Mouse (Mus musculus): Measurements from ENCODE around the gene Parva. TPM values are rescaled to one million over a fixed set of nuclear protein-coding genes. Genes with fewer than 3 reads are reported as not detected.
A peak's percentile ranks its signal among the peaks of the same experiment; 100 is the strongest.

Parva gene
- polyA plus RNA-seq, 1 experiment from 2014 or later = 65.8 TPM

- 58% methylated on average over 6 of the region's 6 CpGs for WGBS
- Histone ChIP-seq H3K4me2 (ENCODE audit: low read depth, low read length) (no peak overlapping the region), H3K9ac (ENCODE audit: low read length) (no peak overlapping the region), H3K36me3 (ENCODE audit: control insufficient read depth, insufficient read depth) (peaks cover 19% of the 10 kb centered on the region), H3K27ac (ENCODE audit: low read length) (no peak overlapping the region), H3K4me1 (ENCODE audit: control insufficient read depth, insufficient read depth, low read length) (peaks cover 7% of the 10 kb centered on the region), H3K9me3 (replicated peaks; ENCODE audit: control insufficient read depth, low read length) (peaks cover 6% of the 10 kb centered on the region; the same call in 1 of the 2 replicates), H3K27me3 (ENCODE audit: control insufficient read depth, insufficient read depth, low read length) (no peaks in the 10 kb centered on the region), H3K4me3 (ENCODE audit: low read length) (no peak overlapping the region)
- ATAC-seq (replicated peaks; ENCODE audit: extremely low read depth, insufficient read depth, low FRiP score) = no peak
Measured at GRCm38 (mm10) chr7:112582882-112583405, 155.6 kb downstream of the Parva start.

- no peak overlapping the region for H3K4me2 ChIP-seq (ENCODE audit: low read depth, low read length)
- H3K9ac ChIP-seq (ENCODE audit: low read length) = no peak overlapping the region
- ATAC-seq (replicated peaks; ENCODE audit: extremely low read depth, insufficient read depth, low FRiP score) = no peak
- 43% methylated on average over 1 of the region's 1 CpGs for WGBS
- H3K27me3 ChIP-seq (ENCODE audit: control insufficient read depth, insufficient read depth, low read length) = no peaks in the 10 kb centered on the region
- peaks cover 6% of the 10 kb centered on the region; the same call in 1 of the 2 replicates for H3K9me3 ChIP-seq (replicated peaks; ENCODE audit: control insufficient read depth, low read length)
- no peak overlapping the region for H3K27ac ChIP-seq (ENCODE audit: low read length)
- H3K4me3 ChIP-seq (ENCODE audit: low read length) = no peak overlapping the region
- H3K4me1 ChIP-seq (ENCODE audit: control insufficient read depth, insufficient read depth, low read length) = peaks cover 7% of the 10 kb centered on the region
- peaks cover 17% of the 10 kb centered on the region for H3K36me3 ChIP-seq (ENCODE audit: control insufficient read depth, insufficient read depth)
Measured at GRCm38 (mm10) chr7:112587449-112587848, 160.1 kb downstream of the Parva start.

DNA sequence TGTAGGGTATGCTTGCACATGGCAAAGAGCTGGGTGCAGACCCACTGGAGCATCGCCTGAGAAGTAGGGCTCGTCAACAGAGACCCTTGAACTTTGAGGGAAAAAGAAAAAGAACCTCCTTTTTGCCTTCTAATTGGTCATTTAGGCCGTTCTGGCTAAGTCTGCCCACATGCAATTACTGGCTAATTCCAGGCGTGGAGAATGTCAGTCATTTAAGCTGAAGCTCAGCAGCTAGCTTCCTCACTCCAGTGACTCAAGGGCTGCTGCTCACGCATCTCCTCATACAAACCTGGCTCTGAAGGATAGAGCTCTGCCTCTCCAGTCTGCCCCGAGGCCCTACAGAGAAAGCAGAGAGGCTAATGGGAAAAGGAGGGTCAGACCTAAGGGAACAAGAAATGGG lies 162.2 kb downstream of the Parva start:
- no peak overlapping the region for H3K4me2 ChIP-seq (ENCODE audit: low read depth, low read length)
- ATAC-seq (replicated peaks; ENCODE audit: extremely low read depth, insufficient read depth, low FRiP score) = no peak
- no peak overlapping the region for H3K27ac ChIP-seq (ENCODE audit: low read length)
- 87% methylated on average over 6 of the region's 6 CpGs for WGBS
- no peaks in the 10 kb centered on the region for H3K27me3 ChIP-seq (ENCODE audit: control insufficient read depth, insufficient read depth, low read length)
- no peaks in the 10 kb centered on the region for H3K4me1 ChIP-seq (ENCODE audit: control insufficient read depth, insufficient read depth, low read length)
- H3K9ac ChIP-seq (ENCODE audit: low read length) = no peak overlapping the region
- H3K36me3 ChIP-seq (ENCODE audit: control insufficient read depth, insufficient read depth) = peaks cover 13% of the 10 kb centered on the region; the same call in 1 of the 2 replicates
- H3K4me3 ChIP-seq (ENCODE audit: low read length) = no peak overlapping the region
- H3K9me3 ChIP-seq (replicated peaks; ENCODE audit: control insufficient read depth, low read length) = peaks cover 6% of the 10 kb centered on the region; the same call in 1 of the 2 replicates

DNA sequence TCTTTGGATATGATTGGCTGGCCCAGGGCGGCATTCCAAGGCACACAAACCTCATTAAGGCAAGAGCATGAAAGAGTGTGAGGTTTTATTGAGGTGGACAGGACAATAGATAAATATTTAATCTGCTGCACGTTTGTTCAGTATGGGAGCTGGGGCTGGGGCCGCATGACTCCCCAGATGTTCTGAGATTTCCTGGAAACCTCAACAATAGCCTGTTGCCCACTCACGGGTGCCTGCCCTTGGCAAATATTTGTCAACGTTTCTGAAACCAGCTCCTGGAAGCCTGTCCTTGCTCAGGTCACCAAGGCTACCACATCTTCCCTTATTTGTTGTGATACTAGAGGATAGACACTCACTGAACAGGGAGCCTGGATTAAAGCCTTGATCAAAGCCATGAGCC lies 166.3 kb downstream of the Parva start:
- no peaks in the 10 kb centered on the region for H3K27me3 ChIP-seq (ENCODE audit: control insufficient read depth, insufficient read depth, low read length)
- no peaks in the 10 kb centered on the region for H3K9me3 ChIP-seq (replicated peaks; ENCODE audit: control insufficient read depth, low read length)
- peaks cover 3% of the 10 kb centered on the region; the same call in 1 of the 2 replicates for H3K36me3 ChIP-seq (ENCODE audit: control insufficient read depth, insufficient read depth)
- no peak overlapping the region for H3K27ac ChIP-seq (ENCODE audit: low read length)
- 54% methylated on average over 5 of the region's 5 CpGs for WGBS
- no peak for ATAC-seq (replicated peaks; ENCODE audit: extremely low read depth, insufficient read depth, low FRiP score)
- H3K4me1 ChIP-seq (ENCODE audit: control insufficient read depth, insufficient read depth, low read length) = peaks cover 11% of the 10 kb centered on the region
- H3K4me3 ChIP-seq (ENCODE audit: low read length) = no peak overlapping the region
- no peak overlapping the region for H3K4me2 ChIP-seq (ENCODE audit: low read depth, low read length)
- H3K9ac ChIP-seq (ENCODE audit: low read length) = no peak overlapping the region

DNA sequence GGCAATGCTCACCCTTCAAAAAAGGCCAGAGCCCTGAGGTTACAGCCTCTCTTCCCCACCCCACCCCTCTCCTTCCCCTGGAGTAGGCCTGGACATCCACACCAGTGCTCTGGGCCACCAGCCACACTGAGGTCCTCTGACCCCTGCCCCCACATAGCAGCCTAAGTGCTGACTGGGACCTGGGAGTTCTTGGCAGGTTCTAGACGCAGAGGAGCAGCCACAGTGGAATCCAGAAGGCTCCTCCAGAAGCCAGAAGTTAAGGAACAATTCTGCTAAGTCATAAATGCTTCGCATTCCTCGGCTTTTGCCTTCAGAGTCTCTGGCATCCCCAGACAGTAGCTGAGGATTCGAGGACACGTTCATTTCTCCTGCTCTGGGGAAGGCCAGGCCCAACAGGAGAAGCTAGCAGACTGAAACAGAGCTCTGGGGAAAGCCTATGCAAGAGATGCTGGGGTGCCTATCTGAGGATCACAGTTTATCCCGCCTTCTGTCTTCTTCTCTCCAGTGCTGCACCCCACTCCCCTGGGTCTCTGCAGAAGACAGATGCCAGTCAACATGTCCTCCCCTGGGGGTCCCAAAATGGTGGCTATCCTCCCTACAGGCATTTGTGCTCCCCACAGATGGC lies 168.0 kb downstream of the Parva start:
- 40% methylated on average over 6 of the region's 6 CpGs for WGBS
- H3K27ac ChIP-seq (ENCODE audit: low read length) = no peak overlapping the region
- no peak overlapping the region for H3K9ac ChIP-seq (ENCODE audit: low read length)
- H3K9me3 ChIP-seq (replicated peaks; ENCODE audit: control insufficient read depth, low read length) = no peaks in the 10 kb centered on the region
- no peak overlapping the region for H3K4me3 ChIP-seq (ENCODE audit: low read length)
- peaks cover 3% of the 10 kb centered on the region; the same call in 1 of the 2 replicates for H3K36me3 ChIP-seq (ENCODE audit: control insufficient read depth, insufficient read depth)
- no peaks in the 10 kb centered on the region for H3K27me3 ChIP-seq (ENCODE audit: control insufficient read depth, insufficient read depth, low read length)
- ATAC-seq (replicated peaks; ENCODE audit: extremely low read depth, insufficient read depth, low FRiP score) = 0 out of 2 replicates have a peak, but pooled peaks have one; percentile 42
- no peak overlapping the region for H3K4me2 ChIP-seq (ENCODE audit: low read depth, low read length)
- peaks cover 19% of the 10 kb centered on the region for H3K4me1 ChIP-seq (ENCODE audit: control insufficient read depth, insufficient read depth, low read length)

GRCm38 (mm10) chr7:112599650-112600049 lies 172.3 kb downstream of the Parva start:
- H3K27me3 ChIP-seq (ENCODE audit: control insufficient read depth, insufficient read depth, low read length) = no peaks in the 10 kb centered on the region
- no peak for ATAC-seq (replicated peaks; ENCODE audit: extremely low read depth, insufficient read depth, low FRiP score)
- H3K27ac ChIP-seq (ENCODE audit: low read length) = peak overlapping the region; percentile 74
- H3K4me3 ChIP-seq (ENCODE audit: low read length) = no peak overlapping the region
- WGBS = 9% methylated on average over 2 of the region's 2 CpGs
- H3K4me2 ChIP-seq (ENCODE audit: low read depth, low read length) = no peak overlapping the region
- H3K9ac ChIP-seq (ENCODE audit: low read length) = peak overlapping the region; percentile 6; the same call in 1 of the 2 replicates
- no peaks in the 10 kb centered on the region for H3K9me3 ChIP-seq (replicated peaks; ENCODE audit: control insufficient read depth, low read length)
- H3K4me1 ChIP-seq (ENCODE audit: control insufficient read depth, insufficient read depth, low read length) = peaks cover 22% of the 10 kb centered on the region
- H3K36me3 ChIP-seq (ENCODE audit: control insufficient read depth, insufficient read depth) = no peaks in the 10 kb centered on the region

GRCm38 (mm10) chr7:112600163-112600562 lies 172.9 kb downstream of the Parva start:
- H3K4me1 ChIP-seq (ENCODE audit: control insufficient read depth, insufficient read depth, low read length) = peaks cover 17% of the 10 kb centered on the region
- WGBS = 29% methylated on average over 3 of the region's 3 CpGs
- H3K9ac ChIP-seq (ENCODE audit: low read length) = no peak overlapping the region
- H3K36me3 ChIP-seq (ENCODE audit: control insufficient read depth, insufficient read depth) = no peaks in the 10 kb centered on the region
- no peaks in the 10 kb centered on the region for H3K9me3 ChIP-seq (replicated peaks; ENCODE audit: control insufficient read depth, low read length)
- ATAC-seq (replicated peaks; ENCODE audit: extremely low read depth, insufficient read depth, low FRiP score) = peak; percentile 39; the same call in 1 of the 2 replicates
- H3K4me2 ChIP-seq (ENCODE audit: low read depth, low read length) = no peak overlapping the region
- H3K4me3 ChIP-seq (ENCODE audit: low read length) = no peak overlapping the region
- H3K27me3 ChIP-seq (ENCODE audit: control insufficient read depth, insufficient read depth, low read length) = no peaks in the 10 kb centered on the region
- peak overlapping the region; percentile 47 for H3K27ac ChIP-seq (ENCODE audit: low read length)

DNA sequence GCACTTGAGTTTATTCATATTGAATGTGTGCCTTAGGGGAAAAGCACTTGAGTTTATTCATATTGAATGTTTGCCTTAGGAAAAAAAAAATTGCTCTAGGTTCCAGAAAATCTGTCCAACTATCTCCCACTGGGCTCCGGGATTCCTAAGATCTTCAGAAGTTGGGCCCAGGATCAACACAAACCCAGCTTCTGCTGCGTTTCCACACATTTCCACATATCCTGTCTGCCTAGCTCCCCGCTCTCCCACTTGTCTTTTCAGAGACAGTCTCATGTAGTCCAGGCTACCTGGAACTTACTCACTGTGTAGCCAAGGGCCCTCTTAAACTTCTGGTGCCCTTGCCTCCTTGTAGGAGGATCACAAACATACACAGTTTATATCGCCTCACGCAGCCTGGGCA lies 175.7 kb downstream of the Parva start:
- H3K27ac ChIP-seq (ENCODE audit: low read length) = peak overlapping the region; percentile 61
- no peak for ATAC-seq (replicated peaks; ENCODE audit: extremely low read depth, insufficient read depth, low FRiP score)

GRCm38 (mm10) chr7:112603496-112604170 lies 176.3 kb downstream of the Parva start:
- peak overlapping the region; percentile 61 for H3K27ac ChIP-seq (ENCODE audit: low read length)
- H3K36me3 ChIP-seq (ENCODE audit: control insufficient read depth, insufficient read depth) = no peaks in the 10 kb centered on the region
- H3K4me3 ChIP-seq (ENCODE audit: low read length) = no peak overlapping the region
- peak; percentile 70; the same call in 1 of the 2 replicates for ATAC-seq (replicated peaks; ENCODE audit: extremely low read depth, insufficient read depth, low FRiP score)
- no peak overlapping the region for H3K4me2 ChIP-seq (ENCODE audit: low read depth, low read length)
- no peaks in the 10 kb centered on the region for H3K9me3 ChIP-seq (replicated peaks; ENCODE audit: control insufficient read depth, low read length)
- peaks cover 11% of the 10 kb centered on the region for H3K4me1 ChIP-seq (ENCODE audit: control insufficient read depth, insufficient read depth, low read length)
- no peak overlapping the region for H3K9ac ChIP-seq (ENCODE audit: low read length)
- no peaks in the 10 kb centered on the region for H3K27me3 ChIP-seq (ENCODE audit: control insufficient read depth, insufficient read depth, low read length)
- 62% methylated on average over 10 of the region's 10 CpGs for WGBS

More for the DNA sequence above, 175.7 kb downstream of the Parva start:
- H3K9me3 ChIP-seq (replicated peaks; ENCODE audit: control insufficient read depth, low read length) = no peaks in the 10 kb centered on the region
- H3K4me2 ChIP-seq (ENCODE audit: low read depth, low read length) = no peak overlapping the region
- H3K4me3 ChIP-seq (ENCODE audit: low read length) = no peak overlapping the region
- H3K27me3 ChIP-seq (ENCODE audit: control insufficient read depth, insufficient read depth, low read length) = no peaks in the 10 kb centered on the region
- H3K9ac ChIP-seq (ENCODE audit: low read length) = no peak overlapping the region
- peaks cover 11% of the 10 kb centered on the region for H3K4me1 ChIP-seq (ENCODE audit: control insufficient read depth, insufficient read depth, low read length)
- no peaks in the 10 kb centered on the region for H3K36me3 ChIP-seq (ENCODE audit: control insufficient read depth, insufficient read depth)
- 69% methylated on average over 5 of the region's 5 CpGs for WGBS
